Mouse (Mus musculus) G1E (cell line): Measurements from ENCODE around the gene Fiz1.

Experiments used
- CTCF ChIP-seq: IDR thresholded peaks from 2 replicates; pipeline ENCODE4 v1.5.1; 2012; ENCODE audit warnings: low read depth, low read length, inconsistent platforms, mixed read lengths
- GATA1 ChIP-seq: IDR thresholded peaks from 2 replicates; pipeline ENCODE4 v1.6.1; 2012; ENCODE audit warnings: borderline replicate concordance, low read length, inconsistent platforms, mixed read lengths
- POLR2AphosphoS5 ChIP-seq: IDR thresholded peaks from 2 replicates; pipeline ENCODE4 v1.6.1; 2012; ENCODE audit warnings: low read depth, low read length, inconsistent platforms; ENCODE audit not compliant: insufficient replicate concordance

- TF ChIP-seq GATA1 (no peak), CTCF (no peak), POLR2AphosphoS5 (no peak)
Measured at GRCm38 (mm10) chr7:5014251-5015117, at the start of gene Fiz1, which contains the start of gene Zfp524.
